Mouse (Mus musculus): ENCODE measurements at regions not wholly inside any gene's neighbourhood (a gene's known extent, or its start where the extent isn't known, plus 50 kb on each side); places are given as distances from the start of the nearest gene placed in this dataset.
"Not testable (repeated sequence)": the region's sequence is repeated elsewhere in the genome, so short reads cannot be mapped to it uniquely, and the experiment has no call there.

GRCm38 (mm10) chr5:5838767-5839166 lies 89.6 kb upstream of the Steap1 start:
- no peaks in the 10 kb centered on the region for H3K4me1 ChIP-seq (replicated peaks; ENCODE audit: control insufficient read depth, insufficient read depth, low read length)
- no peaks in the 10 kb centered on the region for H3K9me3 ChIP-seq (ENCODE audit: control insufficient read depth, low read length)
- H3K9ac ChIP-seq (ENCODE audit: low read length) = no peak overlapping the region
- ATAC-seq (replicated peaks; ENCODE audit: low FRiP score) (no peak), DNase-seq (ENCODE audit: low spot score) (no peak)
- H3K4me2 ChIP-seq (ENCODE audit: low read depth, low read length, severe bottlenecking) = no peak overlapping the region
- H3K27ac ChIP-seq (ENCODE audit: low read depth, low read length) = no peak overlapping the region
- WGBS = 63% methylated on average over 3 of the region's 3 CpGs
- H3K36me3 ChIP-seq (ENCODE audit: control insufficient read depth, insufficient read depth, low read length) = no peaks in the 10 kb centered on the region
- H3K4me3 ChIP-seq (ENCODE audit: low read depth, low read length) = no peak overlapping the region
- no peaks in the 10 kb centered on the region for H3K27me3 ChIP-seq (ENCODE audit: control insufficient read depth, insufficient read depth, low read length)

GRCm38 (mm10) chr5:5822666-5823065 lies 73.5 kb upstream of the Steap1 start:
- not testable (repeated sequence) for H3K27ac ChIP-seq (ENCODE audit: low read depth, low read length); H3K9ac ChIP-seq (ENCODE audit: low read length); DNase-seq (ENCODE audit: low spot score); H3K4me1 ChIP-seq (replicated peaks; ENCODE audit: control insufficient read depth, insufficient read depth, low read length); H3K9me3 ChIP-seq (ENCODE audit: control insufficient read depth, low read length); H3K4me3 ChIP-seq (ENCODE audit: low read depth, low read length); H3K27me3 ChIP-seq (ENCODE audit: control insufficient read depth, insufficient read depth, low read length); ATAC-seq (replicated peaks; ENCODE audit: low FRiP score); H3K4me2 ChIP-seq (ENCODE audit: low read depth, low read length, severe bottlenecking); H3K36me3 ChIP-seq (ENCODE audit: control insufficient read depth, insufficient read depth, low read length)
- 88% methylated on average over 9 of the region's 9 CpGs for WGBS
